Mouse (Mus musculus) granulocyte monocyte progenitor cell, adult 5-6 weeks (primary cell): ENCODE measurements around the gene Klc3. TPM values are rescaled to one million over a fixed set of nuclear protein-coding genes. Genes with fewer than 3 reads are reported as not detected.

Experiments
- ATAC-seq: replicated peaks from 2 replicates; pipeline ENCODE4 v1.8.0; 2016; ENCODE audit warnings: mild to moderate bottlenecking, moderate TSS enrichment, inconsistent platforms; ENCODE audit not compliant: poor library complexity, severe bottlenecking
- total RNA-seq, 2 experiments: library from RNA; stranded (forward) in 1 of 2; stranded (reverse) in 1 of 2; fragments of 200-712, 200-1000 nt in 1 of 2; fragments of >200 nt in 1 of 2; fragmentation: Nextera tagmentation in 1 of 2; gene quantifications; 2 replicates each; pipeline ENCODE4 v1.2.3; 2014 to 2017

Klc3 gene
- total RNA-seq, 2 experiments from 2014 or later = not detected

DNA sequence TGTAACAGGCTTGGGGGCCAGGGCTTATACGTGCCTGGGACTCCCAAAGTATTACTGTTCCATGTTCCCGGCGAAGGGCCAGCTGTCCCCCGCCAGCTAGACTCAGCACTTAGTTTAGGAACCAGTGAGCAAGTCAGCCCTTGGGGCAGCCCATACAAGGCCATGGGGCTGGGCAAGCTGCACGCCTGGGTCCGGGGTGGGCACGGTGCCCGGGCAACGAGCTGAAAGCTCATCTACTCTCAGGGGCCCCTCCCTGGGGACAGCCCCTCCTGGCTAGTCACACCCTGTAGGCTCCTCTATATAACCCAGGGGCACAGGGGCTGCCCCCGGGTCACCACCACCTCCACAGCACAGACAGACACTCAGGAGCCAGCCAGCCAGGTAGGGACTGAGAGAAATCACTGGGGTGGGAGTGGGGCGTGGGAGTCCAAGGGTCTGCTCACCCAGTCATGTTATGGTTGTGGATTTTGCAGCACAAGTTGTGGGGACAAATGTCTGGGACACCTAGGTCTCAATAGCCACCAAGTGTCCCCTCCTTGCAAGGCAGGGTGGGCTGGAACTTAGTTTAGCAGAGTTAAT, 7.0 kb upstream of the Klc3 start:
- no peak for ATAC-seq

DNA sequence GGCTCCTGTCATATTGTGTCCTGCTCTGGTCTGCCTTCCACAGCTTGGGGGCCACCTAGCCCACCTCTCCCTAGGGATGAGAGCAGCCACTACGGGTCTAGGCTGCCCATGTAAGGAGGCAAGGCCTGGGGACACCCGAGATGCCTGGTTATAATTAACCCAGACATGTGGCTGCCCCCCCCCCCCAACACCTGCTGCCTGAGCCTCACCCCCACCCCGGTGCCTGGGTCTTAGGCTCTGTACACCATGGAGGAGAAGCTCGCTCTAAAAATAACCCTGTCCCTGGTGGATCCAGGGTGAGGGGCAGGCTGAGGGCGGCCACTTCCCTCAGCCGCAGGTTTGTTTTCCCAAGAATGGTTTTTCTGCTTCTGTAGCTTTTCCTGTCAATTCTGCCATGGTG, 5.8 kb upstream of the Klc3 start:
- no peak for ATAC-seq

DNA sequence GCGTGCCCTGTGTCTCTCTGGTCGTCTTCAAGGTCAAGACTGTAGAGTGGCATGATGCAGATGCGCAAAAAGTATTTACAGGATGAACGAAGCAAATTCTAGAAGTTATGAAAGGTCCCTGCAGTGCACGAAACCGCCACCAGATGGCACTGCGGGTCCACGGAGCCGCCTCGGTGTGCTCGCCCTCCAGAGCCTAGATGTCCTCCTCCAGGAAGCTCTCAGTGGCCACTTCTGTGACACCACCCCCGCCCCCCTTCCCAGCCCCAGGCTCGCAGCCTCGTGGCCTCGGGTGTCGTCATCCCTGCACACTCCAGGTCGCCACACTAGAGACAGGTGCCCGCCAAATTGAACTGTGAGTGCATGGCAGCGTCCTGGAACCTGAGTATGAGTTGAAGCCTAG, 1.5 kb upstream of the Klc3 start:
- peak; percentile 92 for ATAC-seq

DNA sequence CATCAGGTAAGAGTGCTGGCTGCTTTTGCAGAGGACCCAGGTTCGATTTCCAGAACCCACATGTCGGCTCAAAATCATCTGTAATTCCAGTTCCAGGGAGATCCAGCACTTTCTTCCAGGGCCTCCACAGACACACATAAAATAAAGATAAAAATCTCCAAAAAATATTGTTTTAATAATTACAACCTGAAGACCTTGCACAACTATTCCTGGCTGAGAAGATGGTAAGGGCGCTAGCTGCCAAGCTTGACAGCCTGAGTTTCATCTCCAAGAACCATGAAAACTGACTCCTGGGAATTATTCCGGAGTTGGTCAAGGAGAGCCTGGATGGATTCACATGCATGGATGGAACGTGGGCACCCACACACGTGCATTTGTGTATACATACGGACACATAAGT, 572 bp upstream of the Klc3 start, which contains the start of gene Ckm:
Gene Ckm (plus strand): TSS at position 301 of the 400 bp plus-strand sequence.
- ATAC-seq = no peak

DNA sequence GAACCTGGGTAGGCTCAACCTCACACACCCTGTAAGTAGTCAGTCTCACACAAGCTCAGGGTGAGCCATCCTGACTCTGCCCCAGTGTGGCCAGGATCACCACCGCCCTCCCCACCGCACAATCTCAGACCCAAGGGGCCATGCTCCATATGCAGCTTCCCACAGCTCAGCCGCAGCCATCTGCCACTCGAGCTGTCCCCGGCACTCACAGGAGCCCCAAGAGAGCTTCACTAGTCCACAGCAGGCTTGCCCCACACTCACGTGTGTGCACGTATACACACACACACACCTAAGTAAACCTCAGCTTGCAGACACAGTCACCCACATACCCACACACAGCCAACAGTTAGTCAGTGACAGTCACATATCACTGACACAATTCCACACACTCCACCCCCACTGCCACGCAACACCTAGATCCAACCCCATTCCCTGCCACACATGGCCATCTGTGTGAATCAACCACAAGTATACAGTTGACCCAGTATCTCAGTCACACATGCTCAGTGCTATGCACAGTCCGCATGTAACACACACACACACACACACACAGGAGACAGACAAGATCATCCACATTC, 1.3 kb downstream of the Klc3 start:
- no peak for ATAC-seq

DNA sequence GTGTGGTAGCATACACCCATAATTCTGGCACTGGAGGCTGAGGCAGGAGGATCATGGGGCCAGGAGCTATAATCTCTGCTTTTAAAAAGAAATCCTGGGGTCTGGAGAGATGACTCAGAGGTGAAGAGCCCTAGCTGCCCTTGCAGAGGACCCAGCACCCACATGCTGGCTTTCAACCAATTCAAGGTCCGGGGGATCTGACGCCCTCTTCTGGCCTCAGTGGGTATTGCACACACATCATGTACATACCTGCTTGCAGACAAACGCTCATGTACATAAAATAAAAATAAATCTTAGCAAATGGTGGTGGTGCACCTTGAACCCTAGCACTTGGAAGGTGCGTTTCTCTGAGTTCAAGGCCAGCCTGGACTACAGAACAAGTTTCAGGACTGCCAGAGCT, 3.0 kb downstream of the Klc3 start:
- no peak for ATAC-seq

DNA sequence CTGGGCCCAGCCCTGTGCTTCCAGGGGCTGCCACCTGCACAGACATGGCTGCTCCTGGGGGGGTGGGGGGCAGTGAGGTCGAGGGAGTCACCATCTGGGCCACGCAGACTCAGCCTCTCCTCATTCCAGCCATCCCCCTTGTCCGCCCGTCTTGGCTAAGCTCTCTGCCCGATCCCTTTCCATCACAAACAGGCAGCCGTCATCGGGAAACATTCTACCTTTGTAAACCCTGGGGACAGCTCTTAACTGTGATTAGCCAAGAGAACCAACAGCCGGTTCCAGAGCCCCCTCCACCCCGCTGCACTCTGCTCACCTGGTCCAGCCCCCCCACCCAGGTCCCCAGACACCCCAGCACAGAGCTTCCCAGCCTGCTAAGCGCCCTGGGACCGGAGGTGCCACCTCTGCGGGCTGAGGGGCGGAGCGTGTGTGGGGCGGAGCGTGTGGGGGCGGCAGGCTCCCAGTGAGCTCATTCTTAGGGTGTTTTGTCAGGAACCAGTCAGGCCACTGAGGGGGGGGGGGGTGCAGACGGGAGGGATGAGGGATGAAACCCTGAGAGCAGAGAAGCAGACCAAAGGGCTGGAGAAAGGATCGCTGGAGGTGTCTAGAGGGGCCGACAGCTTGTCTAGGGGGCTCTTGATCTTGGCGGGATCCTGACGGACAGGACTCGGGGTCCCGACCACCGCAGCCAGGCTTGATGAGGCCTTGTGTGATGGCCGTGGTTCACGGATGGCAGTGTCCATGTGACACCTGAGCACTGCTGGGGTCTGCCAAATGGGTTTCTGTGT, 4.2 kb downstream of the Klc3 start:
- ATAC-seq = peak; percentile 75

DNA sequence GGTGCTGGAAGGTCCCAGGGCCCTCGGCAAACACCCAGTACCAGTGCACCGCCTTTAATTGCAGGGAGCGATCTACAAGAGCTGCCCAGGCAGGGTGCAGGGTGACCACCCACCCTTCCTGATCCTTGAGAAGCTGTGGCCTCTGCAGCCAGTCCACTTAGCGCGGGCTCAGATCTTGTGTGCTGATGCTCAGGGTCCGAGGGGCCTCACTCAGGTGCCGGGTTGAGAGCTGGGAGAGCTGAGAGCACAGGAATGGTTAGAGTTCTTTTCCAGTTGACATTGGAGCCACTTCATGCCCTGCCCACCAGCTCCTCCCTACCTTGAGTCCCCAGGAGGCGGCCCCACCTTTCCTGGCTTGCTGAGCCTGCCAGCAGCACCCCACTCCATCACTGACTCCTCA, 9.4 kb downstream of the Klc3 start:
- ATAC-seq = no peak

DNA sequence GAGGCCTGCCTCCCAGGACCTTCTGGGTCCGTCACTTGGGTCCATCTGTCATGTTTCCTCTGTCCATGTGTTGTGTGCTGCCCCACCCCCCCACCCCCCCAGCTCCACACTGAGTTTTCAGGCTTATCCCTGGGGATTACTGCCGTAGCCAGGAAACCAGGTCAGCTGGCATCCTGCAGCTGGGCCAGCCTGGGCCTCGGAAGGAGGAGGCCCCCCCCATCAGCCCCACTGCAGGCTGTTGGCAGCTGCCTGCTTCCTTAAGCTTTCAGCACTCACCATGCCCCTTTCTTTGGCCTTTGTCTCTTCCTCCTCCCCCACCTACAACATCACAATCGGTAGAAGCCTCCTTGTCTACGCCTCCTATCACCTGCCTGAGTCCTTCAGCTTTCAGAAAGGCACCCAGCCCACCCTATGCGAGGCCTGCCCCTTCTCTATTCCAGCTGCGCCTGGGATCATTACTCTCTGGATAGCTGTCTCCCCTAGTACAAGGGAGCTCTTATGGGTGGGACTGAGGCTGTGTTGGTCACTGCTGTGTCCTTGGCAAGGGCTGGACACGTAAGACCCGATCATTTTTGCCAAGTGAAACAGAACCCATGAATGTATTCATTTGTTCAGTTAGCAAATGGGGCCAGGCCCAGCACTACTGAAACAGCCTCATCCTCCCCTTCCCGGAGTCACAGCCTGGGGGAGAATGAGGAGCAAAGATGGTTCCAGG, 15.0 kb downstream of the Klc3 start:
- no peak for ATAC-seq

DNA sequence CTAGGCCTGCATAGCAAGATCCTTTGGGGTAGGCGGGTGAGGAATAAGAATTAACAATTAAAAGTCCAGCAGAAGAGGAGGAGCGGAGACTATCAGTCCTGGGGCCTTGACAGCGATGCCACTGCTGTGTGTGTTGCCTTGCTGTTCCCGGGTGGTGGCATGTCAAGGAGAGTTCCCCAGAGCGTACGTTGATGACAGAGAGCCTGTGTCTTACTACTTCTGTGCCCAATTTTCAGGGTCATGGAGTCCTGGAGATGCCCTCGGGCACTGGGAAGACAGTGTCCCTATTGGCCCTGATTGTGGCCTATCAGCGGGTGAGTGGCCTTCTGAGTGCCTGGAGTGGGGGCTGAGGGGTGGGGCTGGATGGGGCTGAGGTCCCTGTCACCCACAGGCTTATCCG, 20.2 kb downstream of the Klc3 start:
- no peak for ATAC-seq

DNA sequence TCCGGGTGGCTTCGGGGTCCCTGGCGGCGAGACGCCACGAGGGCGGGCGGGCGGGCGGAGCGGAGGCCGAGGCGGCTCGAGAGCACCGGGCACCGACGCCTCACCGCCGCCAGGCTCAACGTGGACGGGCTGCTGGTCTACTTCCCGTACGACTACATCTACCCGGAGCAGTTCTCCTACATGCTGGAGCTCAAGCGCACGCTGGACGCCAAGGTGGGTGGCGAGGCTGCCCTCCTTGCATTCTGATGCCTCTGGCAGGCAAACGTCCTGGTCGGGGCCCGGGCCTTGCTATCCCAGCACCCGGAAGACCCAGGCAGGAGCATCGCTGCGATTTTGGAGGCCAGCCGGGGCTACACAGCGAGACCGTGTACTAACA, 21.8 kb downstream of the Klc3 start:
- ATAC-seq = peak; percentile 72

DNA sequence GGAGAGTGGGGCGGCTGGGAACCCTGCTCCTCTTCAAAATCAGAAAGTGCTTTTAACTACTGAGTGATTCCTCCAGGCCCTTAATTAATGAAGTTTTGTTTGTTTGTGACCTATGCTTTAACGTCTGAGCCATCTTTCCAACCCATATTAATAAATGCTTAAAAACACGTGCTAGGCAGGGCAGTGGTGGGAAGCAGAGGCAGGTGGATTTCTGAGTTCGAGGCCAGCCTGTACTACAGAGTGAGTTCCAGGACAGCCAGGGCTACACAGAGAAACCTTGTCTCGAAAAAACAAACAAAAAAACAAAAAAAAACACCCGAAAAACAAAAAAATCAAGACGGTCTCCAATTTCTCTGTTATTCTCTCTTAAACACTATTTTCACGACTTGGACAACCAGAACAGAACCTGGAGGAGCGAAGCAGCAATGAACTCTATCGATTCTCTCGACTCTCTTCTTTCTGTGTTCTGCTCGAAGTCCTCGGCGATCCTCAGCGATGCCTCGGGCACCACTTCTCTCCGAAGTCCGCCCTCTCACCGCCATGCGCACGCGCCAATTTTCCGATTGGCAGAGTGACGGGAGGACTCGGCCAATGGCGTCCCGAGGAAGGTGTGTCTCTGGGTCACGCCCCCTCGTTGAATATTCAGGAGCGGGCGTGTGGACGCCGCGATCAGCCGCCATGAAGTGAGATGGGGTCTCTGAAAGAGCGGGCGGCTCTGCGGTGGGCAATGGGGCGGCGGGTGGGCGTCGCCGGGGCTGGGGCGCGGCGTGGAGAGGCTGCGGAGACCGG, 22.3 kb downstream of the Klc3 start, which contains the start of gene Ercc2:
Gene Ercc2 (plus strand): TSS at position 634 of the 789 bp plus-strand sequence.
- ATAC-seq = peak; percentile 99

DNA sequence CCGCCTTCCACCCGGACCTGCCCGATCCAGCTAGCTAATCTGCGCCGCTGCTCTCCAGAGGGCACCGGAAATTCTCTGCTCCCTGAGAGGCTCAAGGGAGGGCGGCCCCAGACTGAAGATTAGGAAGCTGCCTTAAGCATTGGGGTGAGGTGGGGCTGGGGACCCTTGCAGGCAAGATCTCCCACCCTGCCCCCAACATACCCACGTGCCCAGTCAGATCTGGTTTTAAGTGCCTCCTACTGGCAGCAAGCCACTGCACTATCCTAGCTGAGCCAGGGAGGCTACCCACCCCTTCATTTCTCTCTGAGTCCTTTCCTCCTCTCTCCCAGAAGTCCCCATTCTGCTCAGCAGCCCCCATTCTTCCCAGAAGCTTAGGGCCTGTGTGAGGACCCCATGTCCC, 25.9 kb downstream of the Klc3 start:
- ATAC-seq = no peak

DNA sequence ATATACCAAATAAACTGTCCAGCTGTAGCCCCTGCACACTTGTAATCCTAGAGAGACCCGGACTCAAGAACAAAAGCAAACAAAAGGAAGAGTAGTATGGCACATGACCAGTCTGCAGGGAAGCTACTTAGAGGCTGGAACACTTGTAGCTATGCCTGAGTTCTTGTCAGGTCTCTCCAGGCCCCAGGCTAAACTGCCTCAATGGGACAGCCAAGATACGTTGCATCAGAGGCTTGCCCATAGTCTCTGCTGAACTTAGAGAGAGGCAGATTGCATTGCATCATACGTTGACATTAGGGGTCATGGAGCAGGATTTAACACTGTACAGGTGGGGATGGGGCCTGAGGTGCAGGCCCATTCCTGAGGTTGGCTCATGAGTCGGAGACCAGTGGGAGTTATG, 27.9 kb downstream of the Klc3 start:
- no peak for ATAC-seq

DNA sequence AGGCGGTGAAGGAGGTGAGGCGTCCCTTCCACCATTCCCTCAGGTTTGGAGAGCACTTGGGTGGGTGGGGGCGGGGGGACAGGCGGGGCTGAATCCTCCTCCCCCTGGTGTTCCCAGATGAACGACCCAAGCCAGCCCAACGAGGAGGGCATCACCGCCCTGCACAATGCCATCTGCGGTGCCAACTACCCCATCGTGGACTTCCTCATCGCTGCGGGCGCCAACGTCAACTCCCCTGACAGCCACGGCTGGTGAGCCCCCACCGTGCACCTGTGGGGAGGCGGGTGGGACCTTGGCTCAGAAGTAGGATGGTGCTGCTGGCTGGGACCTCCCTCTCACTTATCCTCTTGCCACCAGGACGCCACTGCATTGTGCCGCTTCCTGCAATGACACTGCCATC, 28.5 kb downstream of the Klc3 start:
- ATAC-seq = no peak

DNA sequence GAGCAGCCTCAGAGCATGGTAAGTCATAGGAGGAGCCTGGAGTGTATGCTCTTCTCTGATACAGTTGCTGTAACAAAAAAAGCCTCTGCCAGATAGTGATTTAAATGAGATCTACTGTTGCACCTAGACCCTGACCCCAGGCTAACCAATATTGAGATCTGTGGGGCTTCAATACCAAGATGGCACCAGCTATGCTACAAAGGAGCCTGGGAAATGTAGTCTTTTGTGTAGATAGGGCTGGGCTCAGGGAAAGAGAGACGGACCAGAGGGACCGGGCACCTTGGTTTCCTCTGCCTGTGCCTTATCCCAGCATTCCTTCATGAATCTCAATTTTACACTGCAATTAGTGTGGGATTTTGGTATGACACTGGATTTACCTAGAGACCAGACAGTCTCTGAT, 30.5 kb downstream of the Klc3 start:
- ATAC-seq = no peak

DNA sequence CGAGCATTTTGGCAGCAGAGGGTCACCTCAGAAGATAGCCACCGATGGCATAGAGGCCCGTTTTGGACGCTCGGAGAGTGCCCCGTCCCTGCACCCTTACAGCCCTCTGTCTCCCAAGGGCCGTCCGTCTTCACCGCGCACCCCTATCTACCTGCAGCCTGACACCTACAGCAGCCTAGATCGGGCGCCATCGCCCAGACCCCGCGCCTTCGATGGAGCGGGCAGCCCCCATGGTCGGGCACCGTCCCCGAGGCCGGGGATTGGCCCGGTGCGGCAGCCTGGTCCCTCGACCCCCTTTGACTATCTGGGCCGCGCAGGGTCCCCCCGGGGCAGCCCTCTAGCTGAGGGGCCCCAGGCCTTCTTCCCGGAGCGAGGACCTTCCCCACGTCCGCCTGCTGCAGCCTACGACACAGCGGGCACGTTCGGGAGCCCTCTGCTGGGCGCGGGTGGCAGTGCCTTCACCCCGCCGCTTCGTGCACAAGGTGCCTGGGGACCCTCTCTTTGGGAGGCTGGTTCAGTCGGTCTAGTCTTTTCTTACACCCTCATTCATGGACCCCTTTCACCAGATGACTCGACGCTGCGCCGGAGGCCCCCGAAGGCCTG, 34.0 kb downstream of the Klc3 start:
- ATAC-seq = peak; percentile 92

DNA sequence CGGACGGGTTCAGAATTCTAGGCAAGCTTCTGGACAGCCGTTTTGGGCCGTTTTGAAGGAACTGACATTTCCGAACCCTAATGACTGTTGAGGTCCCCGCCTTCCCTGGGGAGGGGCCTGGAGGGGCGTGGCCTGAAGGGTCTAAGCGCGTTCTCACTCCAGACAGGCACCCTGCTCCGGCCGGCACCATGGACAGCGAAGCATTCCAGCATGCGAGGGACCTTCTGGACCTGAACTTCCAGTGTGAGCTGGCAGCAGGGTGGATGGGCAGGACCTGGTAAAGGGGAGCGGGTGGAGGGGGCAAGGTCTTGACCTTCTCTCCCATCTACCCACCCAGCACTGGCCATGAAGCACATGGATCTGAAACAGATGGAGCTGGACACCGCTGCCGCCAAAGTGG, 35.5 kb downstream of the Klc3 start:
- 0 out of 2 replicates have a peak, but pooled peaks have one; percentile 13 for ATAC-seq

DNA sequence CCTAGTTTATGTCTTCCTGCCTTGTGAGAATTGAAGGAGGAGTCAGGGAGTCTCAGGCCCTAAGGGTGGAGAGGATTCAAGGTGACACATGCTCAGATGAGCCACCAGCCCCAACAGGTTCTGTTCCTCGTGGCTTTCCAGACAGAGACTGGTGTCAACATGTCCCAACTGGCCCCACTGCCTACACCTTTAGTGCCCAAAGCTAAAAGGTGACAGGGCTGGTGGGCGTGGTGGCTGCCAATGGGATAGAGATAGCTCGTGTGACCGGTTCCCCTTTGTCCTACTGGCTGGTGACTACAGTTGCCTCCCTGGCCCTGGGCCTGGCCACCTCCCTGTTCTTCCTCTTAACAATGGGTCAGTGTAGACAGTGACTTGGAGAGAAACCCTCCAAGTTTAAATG, 38.5 kb downstream of the Klc3 start:
- no peak for ATAC-seq

DNA sequence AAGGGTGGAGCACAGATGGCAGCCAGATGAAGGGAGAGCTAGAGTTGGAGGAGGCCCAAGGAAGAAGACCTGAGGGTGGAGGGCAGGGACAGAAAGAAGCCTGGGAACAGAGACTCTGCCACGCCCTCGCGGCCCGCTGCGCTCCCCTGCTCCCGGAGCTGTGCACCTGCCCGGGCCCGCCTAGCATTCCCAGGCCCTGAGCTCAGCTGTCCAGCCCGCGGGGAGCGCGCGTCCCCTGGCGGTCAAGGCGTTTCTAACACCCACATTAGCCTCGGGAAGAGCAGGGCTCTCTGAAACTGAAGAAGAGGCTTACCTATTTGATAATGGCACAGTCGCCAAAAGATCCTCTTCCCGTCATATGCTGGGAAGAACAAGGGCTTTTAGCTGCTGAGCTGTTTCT, 40.0 kb downstream of the Klc3 start:
- peak; percentile 31 for ATAC-seq
